13 mouse cellular contexts compared by ENCODE assay signal in genomic region chr9:108169751-108170150, GRCm38 (mm10). TPM values are rescaled to one million over a fixed set of nuclear protein-coding genes. Genes with fewer than 3 reads are reported as not detected.
DNase-seq lines count a peak whose midpoint lies in the region; ATAC-seq and TF ChIP-seq lines count a peak whose summit lies in the region.
"Had no signal": no experiment of that assay in that cellular context is flagged by ENCODE, and none has a peak within 500 bp of the region (broad histone marks: within the 10 kb centered on the region; RNA-seq: fewer than 3 reads in every experiment).

No protein-coding gene starts in this region.

- H3K27me3 ChIP-seq in embryonic facial prominence, embryonic 14.5 days (replicated peaks; ENCODE audit: control insufficient read depth, insufficient read depth, low read length) = no peaks in the 10 kb centered on the region
- no peaks in the 10 kb centered on the region for H3K27me3 ChIP-seq in embryonic facial prominence, embryonic 10.5 days (replicated peaks; ENCODE audit: low read depth, poor library complexity, severe bottlenecking)
- H3K27me3 ChIP-seq: forebrain, embryonic 12.5 days; midbrain, embryonic 15.5 days had no signal

- H3K4me1 ChIP-seq in embryonic facial prominence, embryonic 14.5 days (ENCODE audit: control insufficient read depth, insufficient read depth, low read length) = no peaks in the 10 kb centered on the region
- H3K4me1 ChIP-seq in embryonic facial prominence, embryonic 10.5 days = no peaks in the 10 kb centered on the region
- no peaks in the 10 kb centered on the region for H3K4me1 ChIP-seq in lung, adult 2 months (ENCODE audit: control insufficient read depth, insufficient read depth, low read length)
- H3K4me1 ChIP-seq: forebrain, embryonic 12.5 days had no signal

- no peak for TF ChIP-seq POLR2A in lung, adult 2 months (IDR thresholded peaks at IDR 0.05; ENCODE audit: borderline replicate concordance, extremely low read depth, low read depth, low read length)

- no peaks in the 10 kb centered on the region for H3K36me3 ChIP-seq in embryonic facial prominence, embryonic 14.5 days (ENCODE audit: control insufficient read depth, insufficient read depth, low read length)
- no peaks in the 10 kb centered on the region for H3K36me3 ChIP-seq in embryonic facial prominence, embryonic 10.5 days (replicated peaks)
- H3K36me3 ChIP-seq: forebrain, embryonic 12.5 days; midbrain, embryonic 15.5 days had no signal

- no peak overlapping the region for H3K4me3 ChIP-seq in embryonic facial prominence, embryonic 14.5 days (ENCODE audit: low read depth, low read length)
- H3K4me3 ChIP-seq in embryonic facial prominence, embryonic 10.5 days = no peak overlapping the region
- no peak overlapping the region for H3K4me3 ChIP-seq in lung, adult 2 months (replicated peaks; ENCODE audit: extremely low read depth, low read depth, low read length)
- H3K4me3 ChIP-seq: forebrain, embryonic 12.5 days; midbrain, embryonic 15.5 days had no signal

- H3K9ac ChIP-seq in embryonic facial prominence, embryonic 14.5 days (ENCODE audit: low read depth, low read length) = no peak overlapping the region
- H3K9ac ChIP-seq: forebrain, embryonic 12.5 days; midbrain, embryonic 15.5 days had no signal

- TF ChIP-seq CTCF in lung, adult 2 months (IDR thresholded peaks at IDR 0.05; ENCODE audit: insufficient read depth, low read length) = no peak

- no peak overlapping the region for H3K27ac ChIP-seq in embryonic facial prominence, embryonic 14.5 days (replicated peaks; ENCODE audit: low read depth, low read length)
- H3K27ac ChIP-seq in embryonic facial prominence, embryonic 10.5 days (replicated peaks) = no peak overlapping the region
- H3K27ac ChIP-seq: forebrain, embryonic 12.5 days; midbrain, embryonic 15.5 days had no signal

- peak; percentile 23 for DNase-seq in embryonic facial prominence, embryonic 14.5 days (ENCODE audit: low spot score)
- DNase-seq in embryonic facial prominence, embryonic 10.5 days (ENCODE audit: low spot score) = no peak
- peak; percentile 12 to 43 for DNase-seq in lung, adult 18-20 months
- no peak for DNase-seq in lung, adult 2 months
- DNase-seq in kidney, postnatal 4 days = peak; percentile 12 to 19
- peak; percentile 28 to 59 for DNase-seq in lung, postnatal 4 days
- DNase-seq in layer of hippocampus, adult 11-12 months (ENCODE audit: low spot score) = no peak
- DNase-seq in T-cell, adult 2 months (ENCODE audit: low spot score) = no peak
- DNase-seq: gastrocnemius, postnatal 25 days; liver; thymus, postnatal 4 days had no signal

- ATAC-seq in embryonic facial prominence, embryonic 14.5 days (ENCODE audit: low read depth) = no peak
- ATAC-seq: midbrain, embryonic 15.5 days had no signal

- 77% methylated on average over 10 of the region's 10 CpGs for WGBS in embryonic facial prominence, embryonic 14.5 days
- WGBS in embryonic facial prominence, embryonic 10.5 days = 87% methylated on average over 10 of the region's 10 CpGs
- 69% methylated on average over 10 of the region's 10 CpGs for WGBS in lung, adult 2 months

- H3K9me3 ChIP-seq in embryonic facial prominence, embryonic 14.5 days (ENCODE audit: control insufficient read depth, low read length) = 0 out of 2 replicates have a peak, but pooled peaks cover 3% of the 10 kb centered on the region
- no peaks in the 10 kb centered on the region for H3K9me3 ChIP-seq in embryonic facial prominence, embryonic 10.5 days
- H3K9me3 ChIP-seq: forebrain, embryonic 12.5 days; midbrain, embryonic 15.5 days had no signal

- H3K4me2 ChIP-seq in embryonic facial prominence, embryonic 14.5 days (ENCODE audit: low read depth, low read length) = no peak overlapping the region
- H3K4me2 ChIP-seq: forebrain, embryonic 12.5 days; midbrain, embryonic 15.5 days had no signal

RNA-seq across cellular contexts. Expression of gene Bsn, which starts 20.4 kb away (rescaled TPM):
- 1.1 TPM in 2 replicates for polyA plus RNA-seq in embryonic facial prominence, embryonic 14.5 days (2014; fragmentation: Nextera tagmentation; extraction: Ambion mirVana)
- polyA plus RNA-seq in embryonic facial prominence, embryonic 10.5 days (2016; fragmentation: Nextera tagmentation; extraction: Ambion mirVana) = 1.4 and 1.7 TPM in 2 replicates
- polyA plus RNA-seq in lung, adult 2 months (2012; rRNA removed) = 0.74 and 0.95 TPM in 2 replicates

Comparison
In these comparisons a context has a peak if more than half of its experiments do, and no peak if none do; other contexts are left out.
1. DNase-seq: peak in embryonic facial prominence, embryonic 14.5 days (single experiment), lung, adult 18-20 months (2 of 2), kidney, postnatal 4 days (2 of 2) and lung, postnatal 4 days (2 of 2); none in embryonic facial prominence, embryonic 10.5 days (single experiment), lung, adult 2 months (single experiment), layer of hippocampus, adult 11-12 months (single experiment) and T-cell, adult 2 months (single experiment).